Mouse (Mus musculus): ENCODE data around the gene Ugt1a9. TPM values are rescaled to one million over a fixed set of nuclear protein-coding genes. Genes with fewer than 3 reads are reported as not detected.
"Not testable (repeated sequence)": the region's sequence is repeated elsewhere in the genome, so short reads cannot be mapped to it uniquely, and the experiment has no call there.

Ugt1a9 gene
- total RNA-seq (2021) (not detected), polyA plus RNA-seq (2012; rRNA removed) (not detected in 2 replicates)
- long read RNA-seq = 0 reads

GRCm38 (mm10) chr1:88070495-88070894 is at the start of gene Ugt1a9:
TSS of gene Ugt1a9 (plus strand) at chr1:88070800.
- no peak for TF ChIP-seq POLR2A (IDR thresholded peaks at IDR 0.05; ENCODE audit: insufficient read depth, low read depth, low read length)
- TF ChIP-seq EP300 (IDR thresholded peaks at IDR 0.05; ENCODE audit: insufficient read depth, low read depth, low read length) = no peak
- no peak for TF ChIP-seq CTCF (IDR thresholded peaks at IDR 0.05)
- WGBS = 69% methylated on average over 2 of the region's 2 CpGs

GRCm38 (mm10) chr1:88025244-88025643 is 45.4 kb upstream of the Ugt1a9 start:
- H3K9ac ChIP-seq (ENCODE audit: low read depth, low read length); H3K27ac ChIP-seq; H3K79me2 ChIP-seq (replicated peaks; ENCODE audit: control insufficient read depth, insufficient read depth, low read length); H3K27me3 ChIP-seq (ENCODE audit: control insufficient read depth, insufficient read depth, low read length); intact Hi-C loops (cut with DNase I); H3K36me3 ChIP-seq (ENCODE audit: control insufficient read depth, insufficient read depth, low read length); H3K4me1 ChIP-seq (ENCODE audit: control insufficient read depth, insufficient read depth, low read length); H3K4me3 ChIP-seq; DNase-seq: not testable (repeated sequence)
- 80% methylated on average over 3 of the region's 3 CpGs for WGBS

More at GRCm38 (mm10) chr1:88070495-88070894, at the start of gene Ugt1a9:
- Histone ChIP-seq H3K36me3 (ENCODE audit: control insufficient read depth, insufficient read depth, low read length) (no peaks in the 10 kb centered on the region), H3K79me2 (replicated peaks; ENCODE audit: control insufficient read depth, insufficient read depth, low read length) (no peaks in the 10 kb centered on the region), H3K4me3 (no peak within 1 kb of the TSS), H3K9ac (ENCODE audit: low read depth, low read length) (no peak within 1 kb of the TSS), H3K4me1 (ENCODE audit: control insufficient read depth, insufficient read depth, low read length) (no peaks in the 10 kb centered on the region), H3K27ac (no peak within 1 kb of the TSS), H3K27me3 (ENCODE audit: control insufficient read depth, insufficient read depth, low read length) (no peaks in the 10 kb centered on the region)
- DNase-seq = no peak
- intact Hi-C loops (cut with DNase I) = no loop called here

- H3K4me3 ChIP-seq; H3K27ac ChIP-seq; H3K27me3 ChIP-seq (ENCODE audit: control insufficient read depth, insufficient read depth, low read length); DNase-seq; H3K4me1 ChIP-seq (ENCODE audit: control insufficient read depth, insufficient read depth, low read length); intact Hi-C loops (cut with DNase I); H3K36me3 ChIP-seq (ENCODE audit: control insufficient read depth, insufficient read depth, low read length); H3K79me2 ChIP-seq (replicated peaks; ENCODE audit: control insufficient read depth, insufficient read depth, low read length); H3K9ac ChIP-seq (ENCODE audit: low read depth, low read length): not testable (repeated sequence)
- whole genome bisulfite sequencing = 74% methylated on average over 1 of the region's 2 CpGs
Measured at GRCm38 (mm10) chr1:88043044-88043443, 27.6 kb upstream of the Ugt1a9 start.

- intact Hi-C loops (cut with DNase I); DNase-seq; H3K27ac ChIP-seq; H3K4me1 ChIP-seq (ENCODE audit: control insufficient read depth, insufficient read depth, low read length); H3K9ac ChIP-seq (ENCODE audit: low read depth, low read length); H3K27me3 ChIP-seq (ENCODE audit: control insufficient read depth, insufficient read depth, low read length); H3K4me3 ChIP-seq; H3K79me2 ChIP-seq (replicated peaks; ENCODE audit: control insufficient read depth, insufficient read depth, low read length); H3K36me3 ChIP-seq (ENCODE audit: control insufficient read depth, insufficient read depth, low read length): not testable (repeated sequence)
- WGBS = 70% methylated on average over 4 of the region's 5 CpGs
Measured at GRCm38 (mm10) chr1:88044832-88045437, 25.7 kb upstream of the Ugt1a9 start.

- intact Hi-C loops (cut with DNase I) = not testable (repeated sequence)
Measured at GRCm38 (mm10) chr1:88047408-88047807, 23.2 kb upstream of the Ugt1a9 start.

GRCm38 (mm10) chr1:88055088-88055487 is 15.5 kb upstream of the Ugt1a9 start, which contains the start of gene Ugt1a10:
TSS of gene Ugt1a10 (plus strand) at chr1:88055388.
- DNase-seq = no peak
- Histone ChIP-seq H3K27ac (no peak within 1 kb of the TSS), H3K27me3 (ENCODE audit: control insufficient read depth, insufficient read depth, low read length) (no peaks in the 10 kb centered on the region), H3K4me3 (no peak within 1 kb of the TSS), H3K79me2 (replicated peaks; ENCODE audit: control insufficient read depth, insufficient read depth, low read length) (no peaks in the 10 kb centered on the region), H3K9ac (ENCODE audit: low read depth, low read length) (no peak within 1 kb of the TSS), H3K4me1 (ENCODE audit: control insufficient read depth, insufficient read depth, low read length) (no peaks in the 10 kb centered on the region), H3K36me3 (ENCODE audit: control insufficient read depth, insufficient read depth, low read length) (no peaks in the 10 kb centered on the region)
- no peak for TF ChIP-seq EP300 (IDR thresholded peaks at IDR 0.05; ENCODE audit: insufficient read depth, low read depth, low read length)
- TF ChIP-seq CTCF (IDR thresholded peaks at IDR 0.05) = no peak
- intact Hi-C loops (cut with DNase I) = no loop called here
- WGBS = 75% methylated on average over 1 of the region's 1 CpGs

More at GRCm38 (mm10) chr1:88047408-88047807, 23.2 kb upstream of the Ugt1a9 start:
- H3K27me3 ChIP-seq (ENCODE audit: control insufficient read depth, insufficient read depth, low read length); H3K36me3 ChIP-seq (ENCODE audit: control insufficient read depth, insufficient read depth, low read length); H3K79me2 ChIP-seq (replicated peaks; ENCODE audit: control insufficient read depth, insufficient read depth, low read length); H3K4me3 ChIP-seq; H3K4me1 ChIP-seq (ENCODE audit: control insufficient read depth, insufficient read depth, low read length); H3K9ac ChIP-seq (ENCODE audit: low read depth, low read length); H3K27ac ChIP-seq; DNase-seq: not testable (repeated sequence)
- 80% methylated on average over 2 of the region's 2 CpGs for WGBS

GRCm38 (mm10) chr1:88066472-88067102 is 4.0 kb upstream of the Ugt1a9 start:
- H3K4me3 ChIP-seq; H3K27me3 ChIP-seq (ENCODE audit: control insufficient read depth, insufficient read depth, low read length); H3K79me2 ChIP-seq (replicated peaks; ENCODE audit: control insufficient read depth, insufficient read depth, low read length); intact Hi-C loops (cut with DNase I); H3K36me3 ChIP-seq (ENCODE audit: control insufficient read depth, insufficient read depth, low read length); H3K9ac ChIP-seq (ENCODE audit: low read depth, low read length); H3K4me1 ChIP-seq (ENCODE audit: control insufficient read depth, insufficient read depth, low read length); DNase-seq; H3K27ac ChIP-seq: not testable (repeated sequence)
- 43% methylated on average over 2 of the region's 2 CpGs for WGBS
